Mouse (Mus musculus) lung, adult 10 weeks (tissue): ENCODE results near the gene Gmfg. TPM values are rescaled to one million over a fixed set of nuclear protein-coding genes. Genes with fewer than 3 reads are reported as not detected.

Experiments used
- polyA plus RNA-seq: library from polyadenylated mRNA; stranded (reverse); fragments of 350-450 nt; fragmentation: Illumina TruSeq; extraction: RNeasy Lipid Tissue Mini Kit (QIAGEN cat#74804); gene quantifications from one replicate; pipeline ENCODE4 v1.2.3, GENCODE M21; 2014; ENCODE audit warnings: low read depth, low replicate concordance; ENCODE audit not compliant: insufficient read depth

The Gmfg gene
- polyA plus RNA-seq = 140 TPM

GRCm38 (mm10) chr7:28436932-28437570 is at the start of gene Gmfg:
TSS of gene Gmfg (plus strand) at chr7:28437447.

GRCm38 (mm10) chr7:28392429-28393271 is 44.6 kb upstream of the Gmfg start, which contains the start of the genes Med29 and Paf1:
TSS of gene Med29 (minus strand) at chr7:28392708.
TSS of gene Paf1 (plus strand) at chr7:28392951.

GRCm38 (mm10) chr7:28451531-28452360 is 14.5 kb downstream of the Gmfg start, which contains the start of gene Lrfn1:
TSS of gene Lrfn1 (plus strand) at chr7:28451980.

Other genes with a start within 250 kb of the Gmfg start
- 7.7 TPM for gene Eid2, start 169.6 kb upstream of the Gmfg start, polyA plus RNA-seq
- gene Eid2b, start 159.7 kb upstream of the Gmfg start, polyA plus RNA-seq = 7.7 TPM
- not detected for gene Selenov, start 146.3 kb upstream of the Gmfg start, polyA plus RNA-seq
- gene Dll3, start 135.2 kb upstream of the Gmfg start, polyA plus RNA-seq = not detected
- gene Timm50, start 125.4 kb upstream of the Gmfg start, polyA plus RNA-seq = 32.3 TPM
- gene Supt5, start 98.7 kb upstream of the Gmfg start, polyA plus RNA-seq = 34.2 TPM
- 1,955 TPM for gene Rps16, start 86.8 kb upstream of the Gmfg start, polyA plus RNA-seq
- 9.7 TPM for gene Plekhg2, start 64.8 kb upstream of the Gmfg start, polyA plus RNA-seq
- gene Zfp36, start 57.2 kb upstream of the Gmfg start, polyA plus RNA-seq = 49.5 TPM
- gene Med29, start 44.7 kb upstream of the Gmfg start, polyA plus RNA-seq = 23.3 TPM
- gene Paf1, start 44.5 kb upstream of the Gmfg start, polyA plus RNA-seq = 56.4 TPM
- 0.81 TPM for gene Lrfn1, start 14.5 kb downstream of the Gmfg start, polyA plus RNA-seq
- not detected for gene Ifnl2, start 73.0 kb downstream of the Gmfg start, polyA plus RNA-seq
- gene Ifnl3, start 85.4 kb downstream of the Gmfg start, polyA plus RNA-seq = not detected
- not detected for gene Sycn, start 103.4 kb downstream of the Gmfg start, polyA plus RNA-seq
- gene Nccrp1, start 109.8 kb downstream of the Gmfg start, polyA plus RNA-seq = 0.65 TPM
- gene Samd4b, start 160.7 kb downstream of the Gmfg start, polyA plus RNA-seq = 12.4 TPM
- gene Pak4, start 160.7 kb downstream of the Gmfg start, polyA plus RNA-seq = 22.3 TPM
- not detected for gene Acp7, start 193.9 kb downstream of the Gmfg start, polyA plus RNA-seq